ENCODE assay signal across 13 mouse cellular contexts in the genomic region with DNA sequence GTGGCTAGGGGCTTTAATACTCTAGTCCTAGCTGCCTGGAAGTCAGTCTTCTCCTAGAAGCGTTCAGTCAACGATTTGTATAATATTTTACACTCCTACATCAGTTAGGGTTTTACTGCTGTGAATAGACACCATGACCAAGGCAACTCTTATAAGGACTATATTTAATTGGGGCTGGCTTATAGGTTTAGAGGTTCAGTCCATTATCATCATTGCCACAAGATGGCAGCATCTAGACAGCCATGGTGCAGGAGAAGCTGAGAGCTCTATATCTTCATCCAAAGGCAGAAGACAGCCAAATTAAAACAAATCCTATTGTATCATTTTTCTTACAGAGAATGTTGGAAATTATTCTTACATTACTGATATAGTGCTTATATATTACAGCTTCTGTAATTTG.
DNase-seq lines count a peak whose midpoint lies in the region; ATAC-seq and TF ChIP-seq lines count a peak whose summit lies in the region.
"Had no signal": no experiment of that assay in that cellular context is flagged by ENCODE, and none has a peak within 500 bp of the region (broad histone marks: within the 10 kb centered on the region; RNA-seq: fewer than 3 reads in every experiment).

No protein-coding gene starts in this region.

- ATAC-seq in midbrain, embryonic 11.5 days (ENCODE audit: low FRiP score): no peak
- ATAC-seq in midbrain, embryonic 13.5 days: no peak
- ATAC-seq in monocyte, adult 5-6 weeks (replicated peaks; ENCODE audit: insufficient number of reproducible peaks, low FRiP score, low TSS enrichment, poor library complexity, severe bottlenecking): no peak

- H3K4me3 ChIP-seq in heart, adult 2 months: no peak overlapping the region
- H3K4me3 ChIP-seq in midbrain, embryonic 11.5 days (ENCODE audit: low read depth, low read length): no peak overlapping the region
- H3K4me3 ChIP-seq in midbrain, embryonic 13.5 days (replicated peaks): no peak overlapping the region
- H3K4me3 ChIP-seq: limb, embryonic 12.5 days; neural tube, embryonic 15.5 days had no signal

- H3K4me2 ChIP-seq in midbrain, embryonic 11.5 days: no peak overlapping the region
- H3K4me2 ChIP-seq in midbrain, embryonic 13.5 days (replicated peaks): no peak overlapping the region
- H3K4me2 ChIP-seq: limb, embryonic 12.5 days; neural tube, embryonic 15.5 days had no signal

- no peak for DNase-seq in heart, adult 2 months
- DNase-seq in heart, postnatal 10 days: no peak
- DNase-seq in midbrain, embryonic 11.5 days (ENCODE audit: low spot score, missing footprints): peak; percentile 83
- peak; percentile 34 for DNase-seq in ZHBTc4 (ENCODE audit: low read depth, low spot score)
- peak; percentile 34 for DNase-seq in retina, postnatal 1 day
- DNase-seq in ovary, postnatal 10 days (ENCODE audit: low spot score): no peak
- DNase-seq: gastrocnemius, postnatal 14 days; heart, postnatal 4 days; kidney, postnatal 25 days had no signal

- H3K36me3 ChIP-seq in heart, adult 2 months (ENCODE audit: control insufficient read depth, insufficient read depth, low read length): no peaks in the 10 kb centered on the region
- H3K36me3 ChIP-seq in midbrain, embryonic 11.5 days (ENCODE audit: control insufficient read depth, insufficient read depth, low read length): no peaks in the 10 kb centered on the region
- H3K36me3 ChIP-seq in midbrain, embryonic 13.5 days: peaks cover 11% of the 10 kb centered on the region; the same call in 1 of the 2 replicates

- no peaks in the 10 kb centered on the region for H3K9me3 ChIP-seq in midbrain, embryonic 11.5 days (ENCODE audit: control insufficient read depth, low read length)
- H3K9me3 ChIP-seq in midbrain, embryonic 13.5 days: peaks cover 5% of the 10 kb centered on the region; the same call in 1 of the 2 replicates
- H3K9me3 ChIP-seq: limb, embryonic 12.5 days; neural tube, embryonic 15.5 days had no signal

- no peaks in the 10 kb centered on the region for H3K79me2 ChIP-seq in heart, adult 2 months (replicated peaks; ENCODE audit: control insufficient read depth, insufficient read depth, low read length)

- H3K27ac ChIP-seq in heart, adult 2 months: no peak overlapping the region
- H3K27ac ChIP-seq in midbrain, embryonic 11.5 days (ENCODE audit: low read depth, low read length): no peak overlapping the region
- H3K27ac ChIP-seq in midbrain, embryonic 13.5 days: no peak overlapping the region
- H3K27ac ChIP-seq: limb, embryonic 12.5 days; neural tube, embryonic 15.5 days had no signal

- TF ChIP-seq EP300 in heart, adult 2 months (IDR thresholded peaks at IDR 0.05; ENCODE audit: insufficient read depth, low read depth, low read length): no peak

- intact Hi-C loops in heart, adult 2 months (cut with DNase I): no loop called here
- intact Hi-C loops in heart, postnatal 10 days (cut with DNase I): no loop called here

- WGBS in heart, adult 2 months: 43% methylated on average over 2 of the region's 2 CpGs
- WGBS in midbrain, embryonic 11.5 days: 65% methylated on average over 2 of the region's 2 CpGs
- WGBS in midbrain, embryonic 13.5 days: 55% methylated on average over 2 of the region's 2 CpGs

- H3K4me1 ChIP-seq in heart, adult 2 months (ENCODE audit: control insufficient read depth, insufficient read depth, low read length): no peaks in the 10 kb centered on the region
- no peaks in the 10 kb centered on the region for H3K4me1 ChIP-seq in midbrain, embryonic 11.5 days (ENCODE audit: control insufficient read depth, insufficient read depth, low read length)
- no peaks in the 10 kb centered on the region for H3K4me1 ChIP-seq in midbrain, embryonic 13.5 days (replicated peaks)
- H3K4me1 ChIP-seq: limb, embryonic 12.5 days; neural tube, embryonic 15.5 days had no signal

- TF ChIP-seq CTCF in heart, adult 2 months (IDR thresholded peaks at IDR 0.05): peak; percentile 37

- no peaks in the 10 kb centered on the region for H3K27me3 ChIP-seq in heart, adult 2 months (ENCODE audit: control insufficient read depth, insufficient read depth, low read length)
- H3K27me3 ChIP-seq in midbrain, embryonic 11.5 days (ENCODE audit: control insufficient read depth, insufficient read depth, low read length): no peaks in the 10 kb centered on the region
- no peaks in the 10 kb centered on the region for H3K27me3 ChIP-seq in midbrain, embryonic 13.5 days
- H3K27me3 ChIP-seq: limb, embryonic 12.5 days; neural tube, embryonic 15.5 days had no signal

- no peak overlapping the region for H3K9ac ChIP-seq in heart, adult 2 months (ENCODE audit: low read depth, low read length)
- no peak overlapping the region for H3K9ac ChIP-seq in midbrain, embryonic 11.5 days (ENCODE audit: low read length)
- no peak overlapping the region for H3K9ac ChIP-seq in midbrain, embryonic 13.5 days (replicated peaks)
- H3K9ac ChIP-seq: limb, embryonic 12.5 days; neural tube, embryonic 15.5 days had no signal

- no peak for TF ChIP-seq POLR2A in heart, adult 2 months (IDR thresholded peaks at IDR 0.05; ENCODE audit: insufficient read depth, low read depth, low read length)

Comparison
In these comparisons a context has a peak if more than half of its experiments do, and no peak if none do; other contexts are left out.
1. DNase-seq: peak in midbrain, embryonic 11.5 days (single experiment), ZHBTc4 (single experiment) and retina, postnatal 1 day (single experiment); none in heart, adult 2 months (0 of 2), heart, postnatal 10 days (0 of 2) and ovary, postnatal 10 days (single experiment).